Mouse (Mus musculus) spleen, postnatal 36 days (tissue): Measurements from ENCODE around the gene Nos3.

ENCODE experiments used
- DNase-seq, 2 experiments: peaks; one replicate each; pipeline ENCODE4 v3.0.0; 2022; ENCODE audit warnings: low spot score in 2 of 2, mixed read lengths in 1 of 2

Gene Nos3

GRCm38 (mm10) chr5:24364508-24364907 is at the start of gene Nos3:
TSS of gene Nos3 (plus strand) at chr5:24364810.
- no peak for DNase-seq

DNA sequence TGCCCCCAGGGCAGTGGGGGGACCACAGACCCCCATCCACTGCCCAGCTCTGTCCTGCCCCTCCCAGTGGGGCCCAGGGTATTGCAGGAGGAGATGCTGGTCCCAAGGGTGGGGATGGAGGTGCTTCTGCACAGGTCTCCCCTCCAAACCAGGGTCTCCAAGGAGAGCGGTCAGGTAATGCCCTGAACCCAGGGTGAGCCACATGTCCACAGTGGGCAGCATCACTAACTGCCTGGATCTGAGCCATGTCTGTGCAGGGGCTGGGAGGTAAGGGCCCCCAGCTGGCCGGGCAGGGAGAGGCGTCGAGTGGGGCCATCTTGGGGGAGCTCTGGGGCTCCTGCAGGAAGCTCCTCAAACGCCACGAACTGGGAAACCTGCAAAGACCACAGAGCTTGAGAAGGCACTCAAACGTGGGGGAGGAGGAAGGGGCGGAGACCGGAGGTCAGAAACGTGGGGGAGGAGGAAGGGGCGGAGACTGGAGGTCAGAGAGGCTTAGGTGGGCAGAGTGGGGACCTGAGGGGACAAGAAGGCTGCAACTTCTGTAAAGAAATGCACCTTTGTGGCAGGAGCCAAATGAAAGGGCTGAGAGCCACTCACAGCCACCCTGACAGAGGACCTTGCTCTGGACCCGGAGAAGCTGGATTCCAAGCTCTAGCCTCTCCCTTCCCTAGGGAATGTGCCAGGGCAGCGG is 44.7 kb upstream of the Nos3 start:
- no peak for DNase-seq

GRCm38 (mm10) chr5:24320467-24320813 is 44.2 kb upstream of the Nos3 start:
- DNase-seq: no peak

DNA sequence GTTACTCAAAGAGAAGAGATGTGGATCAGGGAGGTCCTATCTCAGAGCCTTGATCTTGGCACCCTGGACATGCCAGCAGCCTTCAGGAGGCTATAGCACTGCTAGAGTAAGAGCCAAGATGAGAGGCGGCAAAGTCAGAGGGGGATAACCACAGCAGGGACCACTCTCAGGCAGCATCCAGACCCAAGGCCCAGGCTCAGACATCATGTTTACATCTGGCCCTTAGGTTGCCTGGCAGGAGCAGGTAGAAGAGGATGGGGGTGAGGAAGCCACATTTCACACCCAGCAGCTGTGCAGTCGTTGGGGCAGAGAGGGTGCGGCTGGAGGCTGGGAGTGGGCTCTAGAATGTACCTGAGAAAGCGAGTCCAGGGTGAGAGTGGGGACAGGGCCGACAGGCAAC is 43.7 kb upstream of the Nos3 start:
- DNase-seq: no peak

DNA sequence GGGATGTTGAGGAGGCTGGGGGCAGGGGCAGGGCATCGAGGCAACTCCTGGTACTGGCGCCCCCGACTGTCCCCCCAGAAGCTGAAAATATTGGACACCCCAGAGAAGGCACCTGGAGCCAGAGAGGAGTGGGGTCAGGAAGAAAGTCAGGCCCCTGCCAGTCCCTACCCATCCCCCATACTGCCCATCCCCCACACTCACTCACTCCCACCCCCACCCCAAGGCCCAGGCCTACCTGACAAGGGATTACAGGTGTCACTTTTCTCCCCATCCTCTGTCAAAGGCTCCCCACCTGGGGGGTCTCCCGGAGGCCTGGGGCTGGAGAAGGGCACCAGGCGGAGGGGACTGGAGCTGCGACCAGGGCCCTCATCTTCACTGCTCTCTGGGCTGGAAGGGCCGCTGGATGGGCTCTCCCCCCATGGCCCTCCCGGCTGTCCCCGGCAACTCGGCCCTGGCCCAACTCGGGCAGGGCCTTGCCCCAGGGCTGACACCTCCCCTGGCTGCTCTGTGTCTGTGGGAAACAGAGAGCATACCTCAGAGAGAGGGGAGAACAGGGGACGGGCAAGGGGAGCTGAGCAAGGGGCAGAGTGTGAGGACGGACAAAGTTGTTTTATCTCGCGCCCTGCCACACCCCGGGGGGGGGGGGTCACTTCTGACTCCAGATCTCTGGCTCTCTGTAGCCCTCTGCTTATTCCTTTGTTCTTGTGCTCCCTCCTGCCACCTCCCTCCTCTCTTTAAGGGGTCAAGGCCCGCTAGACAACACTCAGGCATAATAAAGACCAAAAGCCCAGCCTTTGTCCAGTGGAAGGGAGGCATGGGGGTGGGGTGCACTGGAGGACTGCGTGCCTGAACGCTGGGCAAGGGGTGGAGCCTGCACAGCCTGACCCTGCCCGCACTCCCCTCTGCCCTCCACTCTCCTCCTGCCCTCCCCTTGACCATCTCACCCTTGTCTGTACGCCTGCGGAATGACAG is 42.6 kb upstream of the Nos3 start:
- DNase-seq: no peak

GRCm38 (mm10) chr5:24325251-24325650 is 39.4 kb upstream of the Nos3 start:
- DNase-seq: no peak

DNA sequence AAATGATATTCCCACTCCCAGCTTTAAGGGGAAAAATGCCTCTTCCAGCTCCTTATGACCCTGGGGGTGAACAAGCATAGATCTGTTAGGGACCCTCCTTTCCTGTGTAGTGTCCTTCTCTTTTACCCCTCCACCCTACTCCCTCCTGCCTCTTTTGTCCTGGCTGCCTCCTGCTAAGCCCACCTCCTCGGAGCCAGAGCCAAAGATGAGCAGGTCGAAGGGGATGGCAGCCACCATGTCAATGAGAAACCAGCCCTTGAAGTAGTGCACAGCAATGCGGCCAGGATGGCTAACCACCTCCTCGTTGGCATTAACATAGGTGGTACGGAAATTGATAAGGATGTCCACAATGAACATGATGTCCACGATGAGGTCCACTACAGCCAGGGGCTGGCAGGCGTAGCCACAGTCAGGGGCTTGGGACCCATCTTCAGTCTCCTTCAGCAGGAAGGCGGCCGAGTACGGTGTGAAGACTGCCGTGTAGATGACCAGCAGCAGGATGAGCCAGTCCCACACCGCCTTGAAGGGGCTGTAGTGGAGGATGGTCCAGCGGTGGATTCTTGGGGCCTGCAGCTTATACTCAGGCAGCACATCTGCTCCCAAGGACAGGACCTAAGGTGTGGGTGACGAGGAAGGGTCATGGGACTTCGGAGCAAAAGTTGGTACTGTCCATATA is 38.3 kb upstream of the Nos3 start:
- DNase-seq: no peak

- DNase-seq: no peak
These were observed 37.7 kb upstream of the Nos3 start for GRCm38 (mm10) chr5:24326842-24327417.

DNA sequence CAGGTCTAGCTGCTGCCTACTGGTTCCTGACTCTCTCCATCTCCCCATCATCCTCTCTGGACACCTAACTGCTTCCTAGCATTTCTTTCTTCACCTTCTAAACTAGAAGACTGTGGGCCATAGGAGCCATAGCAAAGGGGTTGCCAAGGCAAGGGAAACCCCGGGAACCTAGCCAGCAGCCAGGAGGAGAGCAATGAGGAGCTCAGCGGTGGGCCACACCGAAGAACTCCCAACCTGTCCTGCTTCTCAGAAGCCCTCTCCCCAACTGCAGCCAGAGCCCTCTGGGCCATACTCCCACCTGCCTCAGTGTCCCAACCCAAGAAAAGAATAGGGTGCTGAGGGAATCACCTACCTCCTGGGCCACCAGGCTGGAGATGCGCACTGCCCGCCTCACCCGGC is 35.8 kb upstream of the Nos3 start:
- no peak for DNase-seq

DNA sequence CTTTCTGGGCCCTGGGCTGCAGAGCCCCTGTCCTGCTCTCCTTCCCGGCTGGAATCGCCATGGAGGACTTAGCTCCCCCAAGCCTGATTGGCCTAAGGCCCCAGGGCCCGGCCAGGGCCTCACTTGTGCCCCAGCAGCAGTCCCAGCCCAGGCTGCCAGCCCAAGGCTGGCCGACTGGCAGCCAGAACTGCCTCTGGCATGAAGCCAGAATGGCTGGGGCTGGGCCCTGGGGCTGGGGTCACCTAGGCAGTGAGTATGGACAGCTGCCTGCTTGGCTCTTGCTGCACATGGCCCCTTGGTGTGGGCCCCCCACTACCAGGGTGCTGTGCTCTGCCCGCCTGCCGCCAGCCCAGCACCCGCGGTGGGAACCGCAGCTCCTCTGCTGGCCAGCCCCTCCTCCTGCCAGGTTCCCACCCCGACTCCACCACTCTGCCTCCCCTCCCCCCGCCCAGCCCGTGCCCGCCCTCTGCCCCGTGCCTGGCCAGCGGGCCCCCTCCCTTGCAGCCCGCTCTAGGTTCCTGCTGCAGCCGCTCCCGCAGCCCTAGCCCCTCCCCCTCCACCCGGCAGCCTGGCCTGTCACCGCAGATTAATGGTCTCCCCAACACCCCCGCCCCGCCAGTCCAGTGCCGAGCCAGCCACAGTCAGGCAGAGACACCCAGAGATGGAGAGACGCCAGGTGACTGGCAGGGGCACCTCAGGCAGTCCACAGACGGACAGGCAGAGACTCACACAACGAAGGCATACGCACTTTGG is 35.2 kb upstream of the Nos3 start:
- no peak for DNase-seq

DNA sequence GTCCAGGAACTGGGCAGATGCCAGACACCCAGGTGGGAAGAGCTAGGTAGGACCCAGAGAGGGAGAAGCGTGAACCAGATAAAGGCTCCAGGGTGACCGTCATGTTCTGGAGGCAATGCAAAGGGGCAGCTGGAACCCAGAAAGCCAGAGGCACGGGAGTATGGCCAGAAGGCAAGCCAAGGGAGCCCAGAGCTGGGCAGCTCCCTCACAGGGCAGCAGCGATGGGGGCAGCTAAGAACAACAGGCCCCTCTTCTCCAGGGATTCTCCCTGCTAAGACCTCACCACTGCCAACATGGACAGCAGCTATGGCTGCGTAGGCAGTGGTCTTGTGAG is 34.7 kb upstream of the Nos3 start:
- no peak for DNase-seq

GRCm38 (mm10) chr5:24332401-24332800 is 32.2 kb upstream of the Nos3 start:
- no peak for DNase-seq

GRCm38 (mm10) chr5:24334749-24335148 is 29.9 kb upstream of the Nos3 start:
- no peak for DNase-seq

GRCm38 (mm10) chr5:24335888-24336511 is 28.6 kb upstream of the Nos3 start:
- no peak for DNase-seq

DNA sequence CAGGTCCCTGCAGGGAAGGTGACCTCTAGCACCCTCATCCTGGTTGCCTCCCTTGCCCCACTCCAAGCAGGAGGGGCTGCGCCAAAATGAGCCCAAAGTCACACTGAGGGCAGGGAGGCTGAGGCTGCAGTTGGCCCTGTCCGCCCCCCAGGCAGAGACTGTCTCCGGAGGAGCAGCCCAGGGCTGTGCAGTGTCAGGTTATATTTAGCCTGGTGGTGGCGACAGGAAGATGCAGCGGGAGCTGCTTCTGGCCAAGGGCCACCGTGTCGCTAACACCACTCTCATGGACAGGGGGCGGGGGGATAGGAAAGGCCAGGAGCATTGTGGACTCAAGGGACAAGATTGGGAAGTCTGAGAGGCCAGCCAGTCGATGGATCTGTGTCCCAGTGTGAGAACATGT is 27.2 kb upstream of the Nos3 start:
- no peak for DNase-seq

DNA sequence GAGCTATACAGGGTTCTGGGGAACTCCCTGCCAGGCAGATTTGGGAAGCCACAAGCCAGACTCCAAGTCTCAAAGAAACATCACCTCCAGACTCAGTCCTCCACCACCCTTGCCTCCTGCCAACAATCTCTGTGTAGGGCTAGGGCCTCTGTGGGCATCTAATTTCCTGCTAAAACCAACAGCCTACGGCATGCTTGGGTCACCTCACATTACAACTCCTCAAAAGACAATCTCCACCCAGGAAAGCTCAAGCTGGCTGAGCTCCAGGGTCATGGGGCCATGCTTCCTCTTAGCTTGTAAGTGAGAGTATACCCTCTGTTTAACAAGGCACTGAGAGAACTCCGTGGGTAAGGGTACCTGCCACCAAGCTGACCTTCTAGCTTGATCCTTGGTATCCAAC is 26.8 kb upstream of the Nos3 start:
- no peak for DNase-seq

GRCm38 (mm10) chr5:24342205-24342963 is 22.2 kb upstream of the Nos3 start:
- no peak for DNase-seq

DNA sequence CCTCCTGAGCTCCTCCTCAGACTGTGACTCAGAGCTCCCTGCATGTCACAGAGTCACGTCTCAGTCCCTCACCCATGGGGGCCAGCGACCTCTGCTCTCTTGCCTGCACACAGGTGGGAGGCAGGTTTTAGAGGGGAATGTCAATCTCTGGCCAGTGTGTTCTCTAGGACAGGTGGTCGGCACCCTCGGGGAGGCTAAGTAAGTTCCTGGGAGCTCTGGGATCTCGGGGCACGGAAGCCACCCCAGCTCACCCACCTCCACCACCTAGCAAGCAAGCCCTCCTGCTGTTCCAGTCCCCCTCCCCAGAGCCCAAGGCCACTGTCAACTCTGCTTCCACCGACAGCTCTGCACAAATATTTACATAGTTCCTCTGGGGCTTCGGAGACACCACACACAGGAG is 21.6 kb upstream of the Nos3 start:
- DNase-seq: no peak

DNA sequence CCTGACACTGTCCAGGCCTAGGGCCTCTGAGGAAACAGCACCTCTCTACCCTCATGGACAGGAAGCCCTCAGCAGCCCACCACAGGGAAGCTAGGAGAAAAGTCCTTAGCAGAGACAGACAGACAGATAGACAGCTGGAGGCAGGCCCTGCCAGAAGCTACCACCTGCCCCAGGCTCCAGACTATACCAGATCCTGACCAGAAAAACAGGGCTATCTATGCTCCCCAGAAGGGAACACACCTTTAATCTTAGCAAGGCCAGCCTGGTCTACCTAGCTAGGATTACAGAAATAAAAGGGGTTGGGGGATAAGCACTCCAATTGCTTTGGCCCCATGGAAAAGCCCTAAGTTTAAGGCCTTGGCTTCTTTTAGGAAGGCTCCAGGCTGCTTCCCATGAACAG is 21.2 kb upstream of the Nos3 start:
- no peak for DNase-seq

DNA sequence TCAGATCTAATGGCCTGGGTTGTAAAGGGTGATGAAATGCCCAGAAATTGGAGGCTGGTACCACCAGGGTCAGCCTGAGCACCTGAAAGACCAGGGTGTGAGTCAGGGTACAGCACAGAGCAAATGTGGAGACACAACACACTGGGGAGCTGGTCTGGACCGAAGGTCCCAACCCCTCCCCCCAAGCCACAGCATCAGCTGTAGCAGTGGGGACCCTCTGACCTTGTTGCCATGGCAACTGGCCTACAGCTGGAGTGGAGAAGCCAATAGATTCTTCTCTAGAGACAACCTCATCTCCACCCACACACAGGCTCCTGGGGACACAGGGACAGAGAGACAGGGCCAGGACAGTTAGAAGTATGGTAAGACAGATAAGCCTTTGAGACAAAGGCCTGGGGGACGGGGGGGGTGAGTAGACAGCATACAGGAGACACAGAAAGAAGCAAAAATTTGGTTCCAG is 20.6 kb upstream of the Nos3 start:
- DNase-seq: no peak
